Mouse (Mus musculus) lung, adult 2 months (tissue): ENCODE results near the gene Dmrta1. TPM values are rescaled to one million over a fixed set of nuclear protein-coding genes. Genes with fewer than 3 reads are reported as not detected.

ENCODE experiments used
- DNase-seq: peaks from one replicate; pipeline ENCODE4 v3.0.0; 2022
- H3K4me1 ChIP-seq: fragments of 200-500 bp; 2 replicates; pipeline ENCODE4 v1.6.1; 2011; ENCODE audit warnings: low read length; ENCODE audit not compliant: control insufficient read depth, insufficient read depth
- H3K4me3 ChIP-seq: fragments of 200-500 bp; replicated peaks from 2 replicates; pipeline ENCODE3; 2011; ENCODE audit warnings: low read depth, mild to moderate bottlenecking, control low read depth, low read length; ENCODE audit errors: extremely low read depth
- CTCF ChIP-seq: fragments of 200-500 bp; IDR thresholded peaks from 2 replicates; pipeline ENCODE4 v1.5.1; 2011; ENCODE audit warnings: mild to moderate bottlenecking, low read length, control low read depth; ENCODE audit not compliant: insufficient read depth
- POLR2A ChIP-seq: fragments of 200-500 bp; IDR thresholded peaks from 2 replicates; pipeline ENCODE4 v1.6.1; 2011; ENCODE audit warnings: low read depth, mild to moderate bottlenecking, control low read depth, low read length, borderline replicate concordance; ENCODE audit errors: extremely low read depth
- WGBS: fragments of 180-500 bp; shearing (Covaris S2); methylation state at CpG from one replicate; pipeline ENCODE4 v1.1.7; 2018; 5-methylcytosine and 5-hydroxymethylcytosine counted together
- polyA plus RNA-seq: library from polyadenylated mRNA; depleted of rRNA; stranded (reverse); fragments of >200 nt; gene quantifications from 2 replicates; pipeline ENCODE4 v1.2.3, GENCODE M21; 2012; rRNA removed

The Dmrta1 gene
- polyA plus RNA-seq, result not detected in 2 replicates

DNA sequence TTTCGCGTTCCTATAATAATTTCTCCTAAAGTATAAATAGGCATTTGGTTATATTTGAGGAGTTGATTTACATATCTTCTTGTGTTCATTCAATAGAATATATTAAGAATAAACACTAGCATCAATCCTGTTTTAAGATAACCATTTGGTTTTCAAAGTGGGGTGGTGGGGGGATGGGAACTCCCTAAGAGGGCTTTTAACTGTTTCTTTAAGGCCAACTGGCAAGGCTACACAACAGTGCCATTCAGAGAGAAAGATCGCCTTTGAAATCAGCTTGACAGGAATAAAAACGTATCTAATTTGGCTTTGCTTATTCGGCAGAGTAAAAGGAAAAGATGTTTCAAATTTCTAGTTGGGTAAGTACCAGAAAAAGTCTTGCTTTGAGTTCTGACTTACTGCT, at the start of gene Dmrta1:
TSS of gene Dmrta1 (plus strand) at position 242 of the 400 bp plus-strand sequence.
- TF ChIP-seq POLR2A (no peak), CTCF (no peak)
- DNase-seq, result no peak
- Histone ChIP-seq H3K4me1 (no peaks in the 10 kb centered on the region), H3K4me3 (no peak within 1 kb of the TSS)
- 55% methylated on average over 5 of the region's 5 CpGs for WGBS

GRCm38 (mm10) chr4:89630374-89631079, 48.7 kb upstream of the Dmrta1 start:
- Histone ChIP-seq H3K4me1 (no peaks in the 10 kb centered on the region), H3K4me3 (no peak overlapping the region)
- TF ChIP-seq CTCF, result no peak
- DNase-seq, result no peak
- WGBS, result 65% methylated on average over 3 of the region's 3 CpGs

GRCm38 (mm10) chr4:89631560-89631959, 47.7 kb upstream of the Dmrta1 start:
- H3K4me3 ChIP-seq, result no peak overlapping the region
- H3K4me1 ChIP-seq, result no peaks in the 10 kb centered on the region
- no peak for DNase-seq
- no peak for TF ChIP-seq CTCF
- TF ChIP-seq POLR2A, result no peak
- 72% methylated on average over 6 of the region's 6 CpGs for WGBS

- Histone ChIP-seq H3K4me1 (no peaks in the 10 kb centered on the region), H3K4me3 (no peak overlapping the region)
- TF ChIP-seq POLR2A (no peak), CTCF (no peak)
- DNase-seq, result no peak
- WGBS, result 39% methylated on average over 6 of the region's 6 CpGs
Measured at GRCm38 (mm10) chr4:89638651-89639050, 40.6 kb upstream of the Dmrta1 start.

DNA sequence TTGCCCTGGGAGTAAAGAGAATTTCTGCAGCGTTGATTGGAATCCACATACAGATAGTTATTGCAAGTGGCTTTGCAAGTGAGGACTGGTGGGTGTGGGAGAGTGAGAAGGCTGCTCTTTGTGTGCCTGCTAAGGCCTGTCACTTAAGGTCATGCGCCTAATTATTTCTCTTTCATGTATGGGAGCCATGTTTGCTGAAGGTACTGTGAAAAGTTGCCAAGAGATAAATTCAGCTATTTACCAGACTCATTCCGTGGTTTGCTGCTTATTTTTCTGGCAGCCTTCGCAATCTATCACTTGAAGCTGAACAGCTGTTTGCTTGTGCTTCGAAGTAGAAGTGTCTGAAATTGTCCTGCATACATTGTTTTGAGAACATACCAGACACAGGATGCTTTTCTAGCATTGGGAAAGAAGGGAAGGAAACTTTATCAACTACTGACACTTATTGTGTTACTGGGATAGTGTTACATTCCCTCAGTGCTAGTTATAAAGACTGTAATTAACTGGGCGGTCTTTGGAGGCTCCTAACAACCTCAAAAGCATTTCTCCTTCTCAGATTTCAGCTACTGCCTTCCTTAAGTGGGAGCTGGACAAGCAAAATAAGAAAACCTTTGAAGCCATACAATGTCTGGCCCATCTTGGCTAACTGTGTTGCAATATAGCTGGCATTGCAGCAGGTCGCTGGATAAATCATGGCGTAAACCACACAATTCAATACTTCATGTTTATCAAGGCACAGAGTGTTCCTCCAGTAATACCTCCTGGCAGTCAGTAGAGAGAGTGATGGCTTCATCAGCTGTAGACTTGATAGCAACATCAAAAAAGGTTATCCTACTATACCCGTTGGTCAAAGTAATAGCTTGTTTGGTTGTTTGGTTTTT, 34.8 kb upstream of the Dmrta1 start:
- DNase-seq, result no peak
- no peak for TF ChIP-seq POLR2A
- TF ChIP-seq CTCF, result no peak
- H3K4me1 ChIP-seq, result no peaks in the 10 kb centered on the region
- H3K4me3 ChIP-seq, result no peak overlapping the region
- WGBS, result 53% methylated on average over 9 of the region's 9 CpGs

DNA sequence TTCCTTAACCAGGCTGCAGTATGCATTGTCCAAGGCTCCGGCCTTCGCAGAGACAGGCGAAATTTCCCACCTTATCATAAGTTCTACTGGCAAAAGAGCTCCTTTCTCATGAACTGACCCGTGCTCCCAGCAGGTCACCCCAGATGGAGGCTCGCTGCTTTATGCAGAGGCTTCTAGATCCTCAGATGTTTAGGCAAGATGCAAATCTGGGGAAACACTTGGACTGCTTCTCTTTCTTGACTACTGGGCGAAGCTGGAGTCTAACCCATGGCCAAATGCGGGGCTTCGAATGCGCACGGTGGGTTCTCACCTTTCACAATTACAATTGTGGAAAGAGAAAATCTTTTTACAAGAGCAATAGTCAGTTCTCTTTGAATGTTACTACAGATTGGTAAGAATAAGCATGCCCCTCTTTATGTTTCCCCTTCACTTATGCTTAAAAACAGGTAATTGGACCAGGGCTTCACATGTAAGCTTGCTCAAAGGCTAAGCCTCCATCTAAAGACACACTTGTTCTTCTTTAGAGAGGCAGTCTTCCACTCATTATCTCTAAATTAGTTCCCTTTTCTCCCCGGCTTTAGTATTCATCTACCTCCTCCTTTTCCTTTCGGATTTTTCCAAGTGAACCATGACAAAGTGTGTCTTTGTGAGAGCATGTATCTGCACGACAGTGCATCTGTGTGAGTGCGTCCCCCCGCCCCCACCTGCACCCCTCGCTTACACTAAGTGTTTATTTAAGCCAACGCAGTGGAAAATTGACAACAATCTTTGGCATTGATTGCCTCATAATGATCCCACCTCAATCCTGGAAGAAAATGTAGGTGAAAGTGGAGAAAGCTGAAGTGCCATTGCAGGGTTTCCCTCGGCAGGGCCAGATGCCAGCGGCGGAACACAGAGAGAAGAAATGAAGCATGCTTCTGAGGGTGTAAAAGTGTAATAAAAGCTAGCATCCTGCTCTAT, 28.6 kb upstream of the Dmrta1 start:
- WGBS, result 83% methylated on average over 20 of the region's 20 CpGs
- no peak for TF ChIP-seq POLR2A
- no peak for TF ChIP-seq CTCF
- H3K4me1 ChIP-seq, result no peaks in the 10 kb centered on the region
- no peak for DNase-seq
- H3K4me3 ChIP-seq, result no peak overlapping the region

DNA sequence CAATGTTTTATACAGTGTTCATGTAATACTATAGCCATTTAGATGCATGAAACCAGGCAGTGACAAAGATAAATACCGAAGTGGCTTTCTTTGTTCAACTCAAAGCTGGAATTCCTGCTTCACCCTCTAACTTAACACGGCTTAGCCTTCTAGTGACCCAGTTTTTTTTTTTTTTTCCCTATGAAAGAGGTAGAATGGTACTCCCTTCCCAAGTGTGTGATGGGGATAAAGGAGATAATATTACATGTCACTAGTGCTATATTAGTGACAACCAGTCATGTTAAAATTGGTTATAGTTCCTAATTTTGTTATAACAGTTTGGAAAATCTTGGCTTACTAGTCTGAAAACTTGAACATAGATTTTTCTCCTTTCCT, 27.9 kb upstream of the Dmrta1 start:
- H3K4me3 ChIP-seq, result no peak overlapping the region

GRCm38 (mm10) chr4:89651779-89652178, 27.5 kb upstream of the Dmrta1 start:
- Histone ChIP-seq H3K4me3 (no peak overlapping the region), H3K4me1 (no peaks in the 10 kb centered on the region)
- no peak for TF ChIP-seq CTCF
- no peak for TF ChIP-seq POLR2A
- 79% methylated on average over 1 of the region's 1 CpGs for WGBS
- no peak for DNase-seq

More for the DNA sequence above, 27.9 kb upstream of the Dmrta1 start:
- DNase-seq, result no peak
- no peaks in the 10 kb centered on the region for H3K4me1 ChIP-seq
- no peak for TF ChIP-seq CTCF
- no peak for TF ChIP-seq POLR2A
- WGBS, result 61% methylated on average over 2 of the region's 2 CpGs

DNA sequence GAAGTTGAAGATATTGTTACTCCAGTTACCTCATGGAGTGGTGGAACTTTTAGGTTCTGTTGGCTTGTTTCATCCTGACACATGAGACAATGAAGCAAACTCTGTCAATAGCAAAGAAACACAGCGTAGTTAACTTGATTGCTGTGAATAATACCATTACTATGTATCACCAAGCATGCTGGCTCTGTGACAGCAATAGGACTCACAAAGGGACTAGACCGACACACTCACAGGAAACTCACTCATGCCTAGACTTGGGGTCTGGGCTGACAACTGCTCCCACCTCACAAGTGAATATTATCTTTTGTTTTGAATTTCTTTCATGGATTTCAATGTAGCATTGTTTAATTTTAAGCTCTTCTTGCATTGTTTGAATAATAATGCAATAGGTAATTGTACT, 15.8 kb upstream of the Dmrta1 start:
- TF ChIP-seq POLR2A (no peak), CTCF (no peak)
- no peaks in the 10 kb centered on the region for H3K4me1 ChIP-seq
- no peak overlapping the region for H3K4me3 ChIP-seq
- no peak for DNase-seq
- WGBS, result 70% methylated on average over 2 of the region's 2 CpGs
